Comparison of ENCODE assay signal across 10 mouse cellular contexts in the genomic region with DNA sequence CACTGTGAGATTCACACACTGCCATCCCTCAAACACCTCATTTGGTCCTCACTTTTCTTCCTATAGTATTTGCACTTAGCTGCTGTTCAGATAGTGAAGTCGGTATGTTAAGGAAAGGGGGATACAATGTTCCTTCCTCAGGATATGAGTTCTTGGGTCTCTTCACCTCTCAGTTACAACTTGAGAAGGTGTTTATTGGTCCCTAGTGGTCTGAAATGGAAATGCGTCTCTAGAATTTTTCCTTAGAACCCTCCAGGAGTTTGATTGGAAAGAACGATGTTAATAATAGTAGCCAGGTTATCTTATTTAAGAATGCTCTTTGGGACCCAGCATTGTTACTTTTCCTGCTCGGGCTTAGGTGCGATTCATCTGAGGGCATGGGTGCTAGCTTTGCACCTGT. TPM values are rescaled to one million over a fixed set of nuclear protein-coding genes. Genes with fewer than 3 reads are reported as not detected.
DNase-seq lines count a peak whose midpoint lies in the region; ATAC-seq and TF ChIP-seq lines count a peak whose summit lies in the region.
"Had no signal": no experiment of that assay in that cellular context is flagged by ENCODE, and none has a peak within 500 bp of the region (broad histone marks: within the 10 kb centered on the region; RNA-seq: fewer than 3 reads in every experiment).

No protein-coding gene starts in this region.

- no peak overlapping the region for H3K4me2 ChIP-seq in hindbrain, postnatal 0 days (ENCODE audit: low read depth, low read length)
- H3K4me2 ChIP-seq in embryonic facial prominence, embryonic 12.5 days (replicated peaks) = 0 out of 2 replicates have a peak overlapping the region, but pooled peaks have one; percentile 2

- peak; percentile 54 for DNase-seq in hindbrain, postnatal 0 days (ENCODE audit: low spot score)
- no peak for DNase-seq in hindbrain, embryonic 10.5 days (ENCODE audit: low spot score)
- DNase-seq in 3T3-L1 (ENCODE audit: low read depth, low spot score) = peak; percentile 74
- DNase-seq in ES-CJ7 (ENCODE audit: low read depth, low spot score) = peak; percentile 28
- DNase-seq in adrenal gland, postnatal 25 days = no peak
- DNase-seq in layer of hippocampus, postnatal 10 days (ENCODE audit: low spot score in 2 of 2) = no peak
- DNase-seq: heart, adult 18-20 months; thymus, adult 18-20 months had no signal

- H3K27me3 ChIP-seq in hindbrain, postnatal 0 days (ENCODE audit: insufficient read depth, low read length) = no peaks in the 10 kb centered on the region
- no peaks in the 10 kb centered on the region for H3K27me3 ChIP-seq in hindbrain, embryonic 10.5 days (ENCODE audit: insufficient read depth, poor library complexity, severe bottlenecking)
- peaks cover 4% of the 10 kb centered on the region; the same call in 1 of the 2 replicates for H3K27me3 ChIP-seq in embryonic facial prominence, embryonic 12.5 days

- ATAC-seq in hindbrain, postnatal 0 days = no peak
- ATAC-seq in embryonic facial prominence, embryonic 12.5 days (ENCODE audit: insufficient number of reproducible peaks, insufficient read depth, low FRiP score, low TSS enrichment) = no peak

- H3K4me3 ChIP-seq in hindbrain, postnatal 0 days (ENCODE audit: low read length) = no peak overlapping the region
- H3K4me3 ChIP-seq in hindbrain, embryonic 10.5 days = no peak overlapping the region
- no peak overlapping the region for H3K4me3 ChIP-seq in embryonic facial prominence, embryonic 12.5 days
- H3K4me3 ChIP-seq: erythroblast, embryonic 14.5 days had no signal

- H3K9me3 ChIP-seq in hindbrain, postnatal 0 days (ENCODE audit: low read length) = no peaks in the 10 kb centered on the region
- H3K9me3 ChIP-seq in hindbrain, embryonic 10.5 days = no peaks in the 10 kb centered on the region
- H3K9me3 ChIP-seq in embryonic facial prominence, embryonic 12.5 days = no peaks in the 10 kb centered on the region

- no peaks in the 10 kb centered on the region for H3K36me3 ChIP-seq in hindbrain, postnatal 0 days (ENCODE audit: insufficient read depth, low read length)
- H3K36me3 ChIP-seq in hindbrain, embryonic 10.5 days = no peaks in the 10 kb centered on the region
- H3K36me3 ChIP-seq in embryonic facial prominence, embryonic 12.5 days = no peaks in the 10 kb centered on the region

- WGBS in hindbrain, postnatal 0 days = 20% methylated on average over 5 of the region's 5 CpGs
- 19% methylated on average over 5 of the region's 5 CpGs for whole genome bisulfite sequencing in hindbrain, embryonic 10.5 days
- WGBS in embryonic facial prominence, embryonic 12.5 days = 22% methylated on average over 5 of the region's 5 CpGs

- no peaks in the 10 kb centered on the region for H3K4me1 ChIP-seq in hindbrain, postnatal 0 days (ENCODE audit: insufficient read depth, low read length)
- H3K4me1 ChIP-seq in hindbrain, embryonic 10.5 days (replicated peaks) = peaks cover 59% of the 10 kb centered on the region
- H3K4me1 ChIP-seq in embryonic facial prominence, embryonic 12.5 days = peaks cover 42% of the 10 kb centered on the region

- H3K27ac ChIP-seq in hindbrain, postnatal 0 days = no peak overlapping the region
- no peak overlapping the region for H3K27ac ChIP-seq in hindbrain, embryonic 10.5 days
- H3K27ac ChIP-seq in embryonic facial prominence, embryonic 12.5 days = no peak overlapping the region

- peak; percentile 63 for TF ChIP-seq CTCF in hindbrain, postnatal 0 days (IDR thresholded peaks at IDR 0.05; ENCODE audit: low read depth)

- H3K9ac ChIP-seq in hindbrain, postnatal 0 days (replicated peaks; ENCODE audit: low read length) = no peak overlapping the region
- H3K9ac ChIP-seq in embryonic facial prominence, embryonic 12.5 days = no peak overlapping the region

RNA-seq across cellular contexts. Expression of a gene that starts 24.2 kb away (rescaled TPM):
- total RNA-seq in hindbrain, postnatal 0 days (2014; rRNA removed) = 15.6 and 25.2 TPM in 2 replicates
- 31.8 and 32.8 TPM in 2 replicates for polyA plus RNA-seq in hindbrain, postnatal 0 days (2015; fragmentation: Nextera tagmentation; extraction: Ambion mirVana)
- 52.0 and 52.7 TPM in 2 replicates for polyA plus RNA-seq in hindbrain, embryonic 10.5 days (2016; fragmentation: Nextera tagmentation; extraction: Ambion mirVana)
- polyA plus RNA-seq in embryonic facial prominence, embryonic 12.5 days (2016; fragmentation: Nextera tagmentation; extraction: Ambion mirVana) = 53.0 and 54.6 TPM in 2 replicates
- total RNA-seq in adrenal gland, postnatal 25 days (2021) = 30.4 and 32.7 TPM in 2 replicates
- 10 to 100 TPM; 33.3 to 34.1 TPM for total RNA-seq in layer of hippocampus, postnatal 10 days (2021)

Comparison
In these comparisons a context has a peak if more than half of its experiments do, and no peak if none do; other contexts are left out.
1. DNase-seq: peak in hindbrain, postnatal 0 days (single experiment), 3T3-L1 (single experiment) and ES-CJ7 (single experiment); none in hindbrain, embryonic 10.5 days (single experiment), adrenal gland, postnatal 25 days (single experiment) and layer of hippocampus, postnatal 10 days (0 of 2).